Mouse (Mus musculus): ENCODE measurements around the gene Slc26a1.

DNA sequence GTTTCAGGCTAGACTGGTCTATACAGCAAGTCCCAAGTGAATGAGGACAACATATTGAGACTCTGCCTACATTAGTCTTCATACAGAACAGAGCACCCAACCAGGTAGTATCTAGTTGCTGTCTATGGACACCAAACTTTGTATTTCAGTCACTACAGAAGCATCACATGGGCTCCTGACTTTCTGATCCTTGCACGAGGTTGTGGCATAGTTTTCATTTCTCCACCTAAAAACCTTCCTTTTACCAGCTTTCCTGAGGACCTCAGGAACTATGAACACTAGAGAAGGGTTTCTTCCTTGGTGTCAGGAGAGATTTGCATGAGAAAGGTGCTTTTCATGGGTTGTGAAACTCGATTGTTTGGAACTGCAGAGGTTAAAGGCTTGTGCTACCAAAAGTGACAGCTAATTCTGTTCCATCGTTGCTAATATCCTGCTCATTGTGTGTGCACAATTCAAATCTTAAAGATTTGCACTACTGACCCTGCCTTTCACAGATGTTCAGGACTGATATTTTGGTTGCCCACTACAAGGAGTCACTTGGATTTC, 6.9 kb downstream of the Slc26a1 start:
- TF ChIP-seq CTCF (IDR thresholded peaks at IDR 0.05; ENCODE audit: borderline replicate concordance, control insufficient read depth, extremely low read depth, insufficient read depth, low read length, poor library complexity) = no peak
- TF ChIP-seq POLR2A (IDR thresholded peaks at IDR 0.05; ENCODE audit: control insufficient read depth, extremely low read depth, insufficient read depth, low read length, poor library complexity) = no peak
